Mouse (Mus musculus) gonadal fat pad, adult 2 months (tissue): ENCODE measurements at regions not wholly inside any gene's neighbourhood (a gene's known extent, or its start where the extent isn't known, plus 50 kb on each side); places are given as distances from the start of the nearest gene placed in this dataset.

ENCODE experiments used
- DNase-seq: peaks from one replicate; pipeline ENCODE4 v3.0.0-alpha.2; 2012; ENCODE audit warnings: low read depth

DNA sequence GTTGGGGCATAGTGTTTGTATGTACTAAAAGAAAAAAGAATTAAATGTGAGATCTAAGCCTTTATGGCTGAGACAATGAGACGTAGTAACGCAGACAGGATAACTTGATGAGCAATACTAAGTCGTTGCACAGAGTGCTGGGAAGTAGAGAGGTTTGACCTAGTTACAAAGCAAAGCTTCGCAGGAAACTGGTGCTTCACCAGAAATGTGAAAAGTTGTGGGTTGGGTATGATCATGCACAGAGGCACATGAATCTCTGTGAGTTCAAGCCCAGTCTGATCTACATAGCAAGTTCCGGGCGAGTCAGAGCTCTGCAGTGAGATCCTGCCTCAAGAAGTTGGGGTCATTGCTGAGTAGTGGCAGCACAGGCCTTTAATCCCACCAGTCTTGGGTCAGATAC lies 65.3 kb upstream of the Jmy start:
- DNase-seq = no peak

GRCm38 (mm10) chr13:93564091-93564490 lies 64.5 kb upstream of the Jmy start:
- DNase-seq = no peak

GRCm38 (mm10) chr13:93560282-93560681 lies 60.7 kb upstream of the Jmy start:
- no peak for DNase-seq

- DNase-seq = no peak
Measured at GRCm38 (mm10) chr13:93558603-93559002, 59.0 kb upstream of the Jmy start.

DNA sequence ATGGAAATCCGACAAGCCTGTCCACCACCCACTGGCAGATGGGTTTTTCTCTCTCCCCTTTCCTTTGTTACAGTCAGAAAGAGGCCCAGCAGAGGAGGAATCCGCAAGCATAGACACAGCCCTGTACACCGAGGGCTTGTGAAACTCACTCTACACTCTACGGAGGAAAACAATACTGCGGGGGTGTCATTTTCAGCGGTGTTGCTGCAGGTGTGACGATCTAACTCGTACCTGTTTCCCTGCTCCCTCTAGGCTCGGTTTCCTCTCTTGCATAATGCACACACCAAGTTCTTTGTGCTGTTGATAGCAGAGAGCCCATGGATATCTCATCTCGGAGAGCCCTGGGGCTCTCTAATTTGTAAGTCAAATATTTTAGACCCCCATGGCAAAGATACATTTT lies 56.5 kb upstream of the Jmy start:
- peak; percentile 94 for DNase-seq

- DNase-seq = no peak
Measured at GRCm38 (mm10) chr13:93554901-93555300, 55.3 kb upstream of the Jmy start.

DNA sequence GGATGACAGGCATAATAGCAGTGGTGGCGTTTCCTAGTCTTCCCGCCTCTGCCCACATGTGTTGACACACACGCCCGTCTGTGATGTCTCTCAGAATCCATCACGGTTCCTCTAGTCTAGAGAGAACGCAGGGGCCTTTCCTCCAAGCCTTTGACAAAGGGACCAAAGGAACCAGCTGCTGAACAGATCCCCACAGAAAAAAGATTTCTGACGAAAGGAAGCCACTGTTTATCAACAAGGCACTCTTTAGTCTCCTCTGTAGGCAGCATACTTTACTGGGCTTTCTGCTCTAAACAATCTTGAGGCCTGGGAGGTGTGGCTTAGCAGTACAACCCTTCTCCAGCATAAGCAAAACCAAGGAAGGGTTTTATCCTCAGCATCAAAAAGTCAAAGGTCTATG lies 54.3 kb upstream of the Jmy start:
- DNase-seq = no peak

GRCm38 (mm10) chr13:93553271-93553670 lies 53.7 kb upstream of the Jmy start:
- DNase-seq = peak; percentile 85

GRCm38 (mm10) chr13:93550311-93550710 lies 50.7 kb upstream of the Jmy start:
- no peak for DNase-seq
